Mouse (Mus musculus) midbrain, embryonic 11.5 days (tissue): ENCODE measurements at regions not wholly inside any gene's neighbourhood (a gene's known extent, or its start where the extent isn't known, plus 50 kb on each side); places are given as distances from the start of the nearest gene placed in this dataset.
"Not testable (repeated sequence)": the region's sequence is repeated elsewhere in the genome, so short reads cannot be mapped to it uniquely, and the experiment has no call there.

ENCODE experiments used
- ATAC-seq: fragments of 200-750 bp; cut with Nextera tagmentation; 2 replicates; pipeline ENCODE4 v1.8.0; 2017; ENCODE audit warnings: moderate TSS enrichment, moderate library complexity; ENCODE audit not compliant: low FRiP score
- DNase-seq: peaks from one replicate; pipeline ENCODE4 v3.0.0; 2015; ENCODE audit warnings: low spot score; ENCODE audit errors: missing footprints
- H3K27ac ChIP-seq: fragments of 300-500 bp; sonication (generic); 2 replicates; pipeline ENCODE4 v1.5.1; 2014; ENCODE audit warnings: low read depth, low read length
- H3K27me3 ChIP-seq: fragments of 300-500 bp; sonication (generic); 2 replicates; pipeline ENCODE4 v1.6.1; 2014; ENCODE audit warnings: mild to moderate bottlenecking, low read length, moderate library complexity, mixed read lengths; ENCODE audit not compliant: control insufficient read depth, insufficient read depth
- H3K36me3 ChIP-seq: fragments of 300-500 bp; sonication (generic); 2 replicates; pipeline ENCODE4 v1.6.1; 2014; ENCODE audit warnings: mild to moderate bottlenecking, low read length, moderate library complexity, mixed read lengths; ENCODE audit not compliant: control insufficient read depth, insufficient read depth
- H3K4me1 ChIP-seq: fragments of 300-500 bp; sonication (generic); 2 replicates; pipeline ENCODE4 v1.6.1; 2014; ENCODE audit warnings: low read length; ENCODE audit not compliant: control insufficient read depth, insufficient read depth
- H3K4me2 ChIP-seq: fragments of 300-500 bp; sonication (generic); 2 replicates; pipeline ENCODE4 v1.6.1; 2014; ENCODE audit warnings: mild to moderate bottlenecking, moderate library complexity
- H3K4me3 ChIP-seq: fragments of 300-500 bp; sonication (generic); 2 replicates; pipeline ENCODE4 v1.5.1; 2014; ENCODE audit warnings: low read depth, low read length
- H3K9ac ChIP-seq: fragments of 300-500 bp; sonication (generic); 2 replicates; pipeline ENCODE4 v1.6.1; 2014; ENCODE audit warnings: low read length
- H3K9me3 ChIP-seq: fragments of 300-500 bp; sonication (generic); 2 replicates; pipeline ENCODE4 v1.6.1; 2016; ENCODE audit warnings: low read length; ENCODE audit not compliant: control insufficient read depth
- WGBS: fragments of 180-500 bp; shearing (Covaris S2); extraction: QIAGEN DNeasy Blood & Tissue Kit; methylation state at CpG from one replicate; pipeline ENCODE4 v1.1.7; 2014; 5-methylcytosine and 5-hydroxymethylcytosine counted together

GRCm38 (mm10) chr13:16487292-16487691 lies 475.6 kb downstream of the Inhba start:
- Histone ChIP-seq H3K36me3 (no peaks in the 10 kb centered on the region), H3K4me1 (no peaks in the 10 kb centered on the region), H3K27ac (no peak overlapping the region), H3K27me3 (no peaks in the 10 kb centered on the region), H3K4me3 (no peak overlapping the region), H3K9ac (no peak overlapping the region), H3K4me2 (no peak overlapping the region), H3K9me3 (no peaks in the 10 kb centered on the region)
- DNase-seq = no peak
- no peak for ATAC-seq

- DNase-seq, H3K9me3 ChIP-seq, H3K36me3 ChIP-seq, ATAC-seq, H3K4me1 ChIP-seq, H3K27me3 ChIP-seq, H3K27ac ChIP-seq, H3K4me3 ChIP-seq, H3K9ac ChIP-seq, H3K4me2 ChIP-seq: not testable (repeated sequence)
- WGBS = 58% methylated on average over 6 of the region's 6 CpGs
Measured at GRCm38 (mm10) chr13:16490680-16491079, 479.0 kb downstream of the Inhba start.

GRCm38 (mm10) chr13:16498052-16498451 lies 486.4 kb downstream of the Inhba start:
- Histone ChIP-seq H3K9me3 (no peaks in the 10 kb centered on the region), H3K4me3 (no peak overlapping the region), H3K4me1 (no peaks in the 10 kb centered on the region), H3K9ac (no peak overlapping the region), H3K4me2 (no peak overlapping the region), H3K27me3 (no peaks in the 10 kb centered on the region), H3K36me3 (no peaks in the 10 kb centered on the region), H3K27ac (no peak overlapping the region)
- WGBS = 69% methylated on average over 1 of the region's 1 CpGs
- no peak for ATAC-seq
- DNase-seq = no peak

GRCm38 (mm10) chr13:16512876-16513275 lies 501.2 kb downstream of the Inhba start:
- no peaks in the 10 kb centered on the region for H3K9me3 ChIP-seq
- H3K9ac ChIP-seq = no peak overlapping the region
- H3K27ac ChIP-seq = no peak overlapping the region
- DNase-seq (no peak), ATAC-seq (no peak)
- WGBS = 84% methylated on average over 4 of the region's 4 CpGs
- no peaks in the 10 kb centered on the region for H3K27me3 ChIP-seq
- no peak overlapping the region for H3K4me3 ChIP-seq
- no peaks in the 10 kb centered on the region for H3K4me1 ChIP-seq
- no peaks in the 10 kb centered on the region for H3K36me3 ChIP-seq
- H3K4me2 ChIP-seq = no peak overlapping the region

- Histone ChIP-seq H3K9me3 (no peaks in the 10 kb centered on the region), H3K27ac (no peak overlapping the region), H3K27me3 (no peaks in the 10 kb centered on the region), H3K9ac (no peak overlapping the region), H3K4me3 (no peak overlapping the region), H3K4me2 (no peak overlapping the region), H3K36me3 (no peaks in the 10 kb centered on the region), H3K4me1 (no peaks in the 10 kb centered on the region)
- DNase-seq = no peak
- ATAC-seq = no peak
Measured at GRCm38 (mm10) chr13:16515195-16515594, 503.5 kb downstream of the Inhba start.

GRCm38 (mm10) chr13:16529036-16529435 lies 517.4 kb downstream of the Inhba start:
- H3K27ac ChIP-seq = no peak overlapping the region
- no peaks in the 10 kb centered on the region for H3K36me3 ChIP-seq
- WGBS = 79% methylated on average over 5 of the region's 5 CpGs
- no peak overlapping the region for H3K4me3 ChIP-seq
- no peak for ATAC-seq
- H3K9ac ChIP-seq = no peak overlapping the region
- no peaks in the 10 kb centered on the region for H3K4me1 ChIP-seq
- H3K27me3 ChIP-seq = no peaks in the 10 kb centered on the region
- H3K9me3 ChIP-seq = no peaks in the 10 kb centered on the region
- no peak overlapping the region for H3K4me2 ChIP-seq
- DNase-seq = no peak

GRCm38 (mm10) chr13:16543771-16544170 lies 532.1 kb downstream of the Inhba start:
- whole genome bisulfite sequencing = 74% methylated on average over 5 of the region's 5 CpGs
- H3K27ac ChIP-seq = no peak overlapping the region

GRCm38 (mm10) chr13:16550060-16550459 lies 538.4 kb downstream of the Inhba start:
- no peak overlapping the region for H3K27ac ChIP-seq
- H3K4me2 ChIP-seq = no peak overlapping the region
- no peak for ATAC-seq
- H3K4me3 ChIP-seq = no peak overlapping the region
- no peaks in the 10 kb centered on the region for H3K4me1 ChIP-seq
- no peak for DNase-seq
- H3K9me3 ChIP-seq = no peaks in the 10 kb centered on the region
- H3K36me3 ChIP-seq = no peaks in the 10 kb centered on the region
- no peak overlapping the region for H3K9ac ChIP-seq
- no peaks in the 10 kb centered on the region for H3K27me3 ChIP-seq

More at GRCm38 (mm10) chr13:16543771-16544170, 532.1 kb downstream of the Inhba start:
- Histone ChIP-seq H3K27me3 (no peaks in the 10 kb centered on the region), H3K9me3 (no peaks in the 10 kb centered on the region), H3K4me1 (no peaks in the 10 kb centered on the region), H3K4me3 (no peak overlapping the region), H3K4me2 (no peak overlapping the region), H3K9ac (no peak overlapping the region), H3K36me3 (no peaks in the 10 kb centered on the region)
- DNase-seq (no peak), ATAC-seq (no peak)

GRCm38 (mm10) chr13:16564988-16565387 lies 553.3 kb downstream of the Inhba start:
- H3K4me1 ChIP-seq = no peaks in the 10 kb centered on the region
- no peak overlapping the region for H3K9ac ChIP-seq
- peak; percentile 33 for DNase-seq
- WGBS = 83% methylated on average over 1 of the region's 1 CpGs
- no peaks in the 10 kb centered on the region for H3K36me3 ChIP-seq
- H3K27me3 ChIP-seq = no peaks in the 10 kb centered on the region
- no peak for ATAC-seq
- no peak overlapping the region for H3K4me3 ChIP-seq
- no peak overlapping the region for H3K27ac ChIP-seq
- H3K9me3 ChIP-seq = no peaks in the 10 kb centered on the region
- no peak overlapping the region for H3K4me2 ChIP-seq

- no peaks in the 10 kb centered on the region for H3K27me3 ChIP-seq
- H3K36me3 ChIP-seq = no peaks in the 10 kb centered on the region
- peak; percentile 21 for DNase-seq
- H3K4me1 ChIP-seq = no peaks in the 10 kb centered on the region
- no peak for ATAC-seq
- H3K4me2 ChIP-seq = no peak overlapping the region
- no peaks in the 10 kb centered on the region for H3K9me3 ChIP-seq
- WGBS = 27% methylated on average over 4 of the region's 4 CpGs
- no peak overlapping the region for H3K9ac ChIP-seq
- no peak overlapping the region for H3K4me3 ChIP-seq
- no peak overlapping the region for H3K27ac ChIP-seq
Measured at GRCm38 (mm10) chr13:16574069-16574468, 562.4 kb downstream of the Inhba start.
